Mouse (Mus musculus): ENCODE results near the gene Tmem251.

DNA sequence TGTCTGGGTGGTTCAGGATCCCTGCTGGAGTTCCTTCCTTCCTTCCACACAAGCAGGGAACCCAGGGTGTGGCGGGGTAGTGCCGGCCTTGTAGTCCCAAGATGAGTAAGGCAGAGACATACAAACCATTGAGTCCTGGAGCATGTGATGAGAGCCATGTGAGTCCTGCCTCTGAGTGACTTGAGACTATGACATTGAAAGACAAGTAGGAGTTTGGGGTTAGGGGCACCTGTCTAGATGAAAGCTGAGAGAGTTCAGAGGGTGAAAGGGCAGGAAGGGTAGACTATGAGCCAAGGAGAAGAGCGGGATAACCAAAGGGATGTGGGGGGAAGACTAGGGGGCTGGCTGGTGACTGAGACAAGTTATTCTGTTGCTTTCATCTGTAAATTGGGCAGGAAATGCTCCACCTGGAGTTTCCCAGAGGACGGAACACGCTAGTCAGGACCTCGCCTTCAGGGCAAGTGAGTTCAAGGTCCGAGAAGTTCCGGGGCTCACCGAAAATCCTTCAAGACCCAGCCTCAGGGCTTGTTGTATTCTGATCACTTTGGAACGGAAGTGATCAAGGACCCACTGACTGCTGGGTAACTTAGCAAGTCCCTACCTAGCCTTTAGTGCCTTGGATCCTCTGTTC, 36.6 kb upstream of the Tmem251 start:
- TF ChIP-seq POLR2A (IDR thresholded peaks at IDR 0.05; ENCODE audit: control insufficient read depth, extremely low read depth, insufficient read depth, low read length, poor library complexity): no peak
- TF ChIP-seq CTCF (IDR thresholded peaks at IDR 0.05; ENCODE audit: borderline replicate concordance, control insufficient read depth, extremely low read depth, insufficient read depth, low read length, poor library complexity): no peak
